Mouse (Mus musculus): Measurements from ENCODE around the gene Rd3l. TPM values are rescaled to one million over a fixed set of nuclear protein-coding genes. Genes with fewer than 3 reads are reported as not detected.

Gene Rd3l
- polyA plus RNA-seq, 1 experiment from 2014 or later = not detected

DNA sequence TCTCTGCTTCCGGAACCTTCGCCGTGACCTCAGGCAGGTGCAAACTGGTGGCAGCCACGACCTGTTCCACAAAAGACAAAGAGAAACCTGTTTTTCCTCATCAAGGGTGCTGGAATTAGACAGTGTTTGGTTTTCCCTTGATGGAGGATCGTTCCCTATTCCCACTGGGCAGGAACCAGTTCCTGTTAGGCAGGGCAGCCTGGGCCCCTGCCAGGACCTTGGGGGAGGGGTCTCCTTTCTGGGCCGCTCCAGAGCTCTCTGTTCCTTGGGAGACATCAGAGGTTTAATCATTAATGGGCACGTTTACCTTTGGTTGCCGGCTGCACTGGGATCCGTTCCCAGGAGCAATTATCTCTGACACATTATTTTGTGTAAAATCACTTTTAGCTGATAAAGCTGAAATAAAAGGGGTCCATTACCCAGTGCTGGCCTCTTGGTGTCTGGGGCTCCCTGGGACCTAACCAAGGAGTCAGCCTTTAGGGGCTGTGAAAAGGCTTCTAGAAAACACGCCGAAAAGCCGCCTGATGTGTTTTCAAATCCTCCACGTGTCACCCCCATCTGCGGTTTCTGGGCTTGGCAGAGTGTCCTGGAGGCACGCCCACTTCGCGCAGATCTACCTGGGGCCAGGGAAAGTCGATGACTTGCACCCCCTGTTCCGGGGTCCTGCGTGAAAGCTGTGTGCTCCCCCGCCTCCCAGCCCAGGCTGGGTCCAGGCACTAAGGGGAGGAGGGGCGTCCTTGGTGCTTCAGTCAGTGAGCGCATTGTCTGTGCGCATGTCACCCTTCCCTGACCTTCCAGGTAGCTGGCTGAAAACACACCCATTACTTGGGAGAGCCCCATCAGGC lies 44.2 kb downstream of the Rd3l start:
- WGBS = 34% methylated on average over 24 of the region's 24 CpGs
- peaks cover 11% of the 10 kb centered on the region; the same call in 1 of the 2 replicates for H3K27me3 ChIP-seq
- H3K4me3 ChIP-seq = no peak overlapping the region
- H3K9me3 ChIP-seq (replicated peaks) = no peaks in the 10 kb centered on the region
- no peak overlapping the region; the same call in 1 of the 2 replicates for H3K27ac ChIP-seq
- no peaks in the 10 kb centered on the region for H3K36me3 ChIP-seq (ENCODE audit: poor library complexity, severe bottlenecking)
- H3K4me1 ChIP-seq = peaks cover 17% of the 10 kb centered on the region
- no peak overlapping the region; the same call in 1 of the 2 replicates for H3K9ac ChIP-seq
- peak overlapping the region; percentile 30; the same call in 1 of the 2 replicates for H3K4me2 ChIP-seq
- peak; percentile 77 for ATAC-seq

DNA sequence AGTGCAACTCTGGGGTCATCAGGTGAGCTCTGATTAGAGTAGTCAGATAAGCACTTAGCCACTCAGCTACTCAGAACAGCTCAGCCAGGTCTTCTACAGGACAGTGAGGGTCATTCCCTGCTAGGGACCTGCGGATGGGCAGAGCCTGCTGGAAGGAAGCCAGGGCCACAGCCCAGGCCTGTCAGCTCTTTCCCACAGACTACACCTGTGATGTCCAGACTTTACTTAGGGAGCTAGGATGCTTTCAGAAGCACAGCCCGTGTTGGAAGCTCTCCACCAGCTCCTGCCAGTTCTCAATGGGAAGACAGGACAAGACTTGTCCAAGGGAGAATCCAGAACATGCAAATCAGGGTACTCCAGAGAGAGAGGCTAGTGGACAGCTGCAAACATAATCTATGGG lies 47.1 kb downstream of the Rd3l start:
- Histone ChIP-seq H3K4me1 (peaks cover 17% of the 10 kb centered on the region), H3K4me2 (no peak overlapping the region), H3K9ac (no peak overlapping the region), H3K4me3 (no peak overlapping the region), H3K36me3 (ENCODE audit: poor library complexity, severe bottlenecking) (no peaks in the 10 kb centered on the region), H3K9me3 (replicated peaks) (no peaks in the 10 kb centered on the region), H3K27me3 (peaks cover 7% of the 10 kb centered on the region; the same call in 1 of the 2 replicates), H3K27ac (no peak overlapping the region)
- WGBS = 81% methylated on average over 2 of the region's 2 CpGs
- ATAC-seq = no peak

GRCm38 (mm10) chr12:111933032-111933704 lies 47.9 kb downstream of the Rd3l start:
- peaks cover 17% of the 10 kb centered on the region for H3K4me1 ChIP-seq
- H3K4me3 ChIP-seq = no peak overlapping the region
- 60% methylated on average over 10 of the region's 11 CpGs for WGBS
- H3K4me2 ChIP-seq = no peak overlapping the region
- H3K27ac ChIP-seq = no peak overlapping the region
- no peaks in the 10 kb centered on the region for H3K27me3 ChIP-seq
- H3K36me3 ChIP-seq (ENCODE audit: poor library complexity, severe bottlenecking) = no peaks in the 10 kb centered on the region
- H3K9me3 ChIP-seq (replicated peaks) = no peaks in the 10 kb centered on the region
- no peak for ATAC-seq
- H3K9ac ChIP-seq = no peak overlapping the region

- Histone ChIP-seq H3K9me3 (replicated peaks) (no peaks in the 10 kb centered on the region), H3K27ac (no peak overlapping the region), H3K4me3 (no peak overlapping the region), H3K36me3 (ENCODE audit: poor library complexity, severe bottlenecking) (no peaks in the 10 kb centered on the region), H3K4me2 (no peak overlapping the region), H3K9ac (no peak overlapping the region), H3K27me3 (no peaks in the 10 kb centered on the region), H3K4me1 (peaks cover 14% of the 10 kb centered on the region)
- WGBS = 76% methylated on average over 3 of the region's 3 CpGs
- no peak for ATAC-seq
Observed at GRCm38 (mm10) chr12:111932513-111932912, 48.6 kb downstream of the Rd3l start.

- Histone ChIP-seq H3K4me3 (no peak overlapping the region), H3K9me3 (replicated peaks) (no peaks in the 10 kb centered on the region), H3K36me3 (ENCODE audit: poor library complexity, severe bottlenecking) (no peaks in the 10 kb centered on the region), H3K4me2 (no peak overlapping the region), H3K9ac (no peak overlapping the region), H3K4me1 (peaks cover 8% of the 10 kb centered on the region), H3K27me3 (no peaks in the 10 kb centered on the region), H3K27ac (no peak overlapping the region)
- no peak for ATAC-seq
- WGBS = 88% methylated on average over 9 of the region's 9 CpGs
Observed at GRCm38 (mm10) chr12:111931411-111932025, 49.6 kb downstream of the Rd3l start.

Other genes with a start within 250 kb of the Rd3l start
- 319 and 339 TPM in 2 replicates for gene Klc1, start 222.5 kb downstream of the Rd3l start, polyA plus RNA-seq (2015; fragmentation: Nextera tagmentation; extraction: Ambion mirVana)
- gene Xrcc3, start 167.4 kb downstream of the Rd3l start, polyA plus RNA-seq (2015; fragmentation: Nextera tagmentation; extraction: Ambion mirVana) = 5.5 and 6.6 TPM in 2 replicates
- 42.4 and 45.6 TPM in 2 replicates for gene Zfyve21, start 167.1 kb downstream of the Rd3l start, polyA plus RNA-seq (2015; fragmentation: Nextera tagmentation; extraction: Ambion mirVana)
- 9.3 TPM in 2 replicates for gene Ppp1r13b, start 73.2 kb downstream of the Rd3l start, polyA plus RNA-seq (2015; fragmentation: Nextera tagmentation; extraction: Ambion mirVana)
- gene Atp5mpl, start 14.3 kb downstream of the Rd3l start, polyA plus RNA-seq (2015; fragmentation: Nextera tagmentation; extraction: Ambion mirVana) = 677 and 746 TPM in 2 replicates
- 0.45 and 1.3 TPM in 2 replicates for gene Tdrd9, start 9.8 kb downstream of the Rd3l start, polyA plus RNA-seq (2015; fragmentation: Nextera tagmentation; extraction: Ambion mirVana)
- gene Aspg, start 125.4 kb upstream of the Rd3l start, polyA plus RNA-seq (2015; fragmentation: Nextera tagmentation; extraction: Ambion mirVana) = 0.08 and 0.15 TPM in 2 replicates
- gene Kif26a, start 164.9 kb upstream of the Rd3l start, polyA plus RNA-seq (2015; fragmentation: Nextera tagmentation; extraction: Ambion mirVana) = 10.9 and 14.4 TPM in 2 replicates